Mouse (Mus musculus): ENCODE results near the gene Ece2. TPM values are rescaled to one million over a fixed set of nuclear protein-coding genes. Genes with fewer than 3 reads are reported as not detected.
A peak's percentile ranks its signal among the peaks of the same experiment; 100 is the strongest.

Gene Ece2
- polyA plus RNA-seq, 1 experiment from 2014 or later = 0.14 TPM

DNA sequence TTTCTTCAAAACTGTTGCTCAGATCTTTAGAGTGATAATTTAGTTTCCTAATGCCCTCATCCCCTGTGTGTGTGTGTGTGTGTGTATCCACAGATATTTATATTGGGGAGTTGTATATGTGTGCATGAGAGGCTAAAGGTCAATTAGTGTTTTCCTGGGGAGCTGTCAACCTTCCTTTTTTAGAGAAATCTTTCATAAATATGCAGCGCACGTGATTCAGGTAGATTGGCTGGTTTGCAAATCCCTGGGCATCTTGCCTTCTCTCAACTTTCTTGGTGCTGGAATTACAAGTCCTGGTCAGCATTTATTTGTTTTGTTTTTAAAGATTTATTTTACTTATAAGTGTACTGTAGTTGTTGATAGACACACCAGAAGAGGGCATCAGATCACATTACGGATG lies 40.7 kb downstream of the Ece2 start:
- H3K36me3 ChIP-seq (replicated peaks; ENCODE audit: insufficient read depth, low read length) = peaks cover 8% of the 10 kb centered on the region
- DNase-seq (no peak), ATAC-seq (no peak)
- H3K9ac ChIP-seq (replicated peaks) = no peak overlapping the region
- no peak overlapping the region for H3K27ac ChIP-seq (ENCODE audit: low read depth)
- 82% methylated on average over 3 of the region's 3 CpGs for WGBS (ENCODE audit: insufficient replicate concordance)
- H3K4me3 ChIP-seq (ENCODE audit: low read depth, low read length) = no peak overlapping the region
- no peak overlapping the region for H3K4me2 ChIP-seq (ENCODE audit: low read depth, low read length)
- no peaks in the 10 kb centered on the region for H3K27me3 ChIP-seq (ENCODE audit: insufficient read depth, low read length)
- H3K9me3 ChIP-seq (ENCODE audit: low read length) = no peaks in the 10 kb centered on the region
- H3K4me1 ChIP-seq (ENCODE audit: insufficient read depth) = peaks cover 21% of the 10 kb centered on the region
- TF ChIP-seq CTCF (IDR thresholded peaks at IDR 0.05; ENCODE audit: low read depth) (no peak), EP300 (IDR thresholded peaks at IDR 0.05; ENCODE audit: low read depth) (no peak)

DNA sequence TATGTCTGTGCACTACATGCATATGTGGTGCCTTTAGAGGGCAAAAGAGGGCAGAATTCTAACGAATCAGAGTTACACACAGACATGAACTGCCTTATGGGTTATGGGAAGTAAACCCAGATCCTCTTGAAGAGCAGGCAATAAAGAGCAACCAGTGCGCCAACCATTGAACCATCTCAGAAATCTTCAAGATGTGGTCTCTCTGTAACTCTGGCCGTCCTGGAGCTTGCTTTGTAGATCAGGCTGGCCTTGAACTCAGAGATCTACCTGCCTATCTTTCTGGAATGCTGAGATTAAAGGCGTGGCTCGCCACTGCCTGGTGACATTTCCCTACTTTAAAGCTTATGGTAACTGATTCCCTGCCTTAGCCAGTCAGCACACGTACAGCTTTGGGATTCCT lies 42.3 kb downstream of the Ece2 start:
- no peak for DNase-seq
- no peak overlapping the region for H3K9ac ChIP-seq (replicated peaks)
- 16% methylated on average over 6 of the region's 6 CpGs for WGBS (ENCODE audit: insufficient replicate concordance)

DNA sequence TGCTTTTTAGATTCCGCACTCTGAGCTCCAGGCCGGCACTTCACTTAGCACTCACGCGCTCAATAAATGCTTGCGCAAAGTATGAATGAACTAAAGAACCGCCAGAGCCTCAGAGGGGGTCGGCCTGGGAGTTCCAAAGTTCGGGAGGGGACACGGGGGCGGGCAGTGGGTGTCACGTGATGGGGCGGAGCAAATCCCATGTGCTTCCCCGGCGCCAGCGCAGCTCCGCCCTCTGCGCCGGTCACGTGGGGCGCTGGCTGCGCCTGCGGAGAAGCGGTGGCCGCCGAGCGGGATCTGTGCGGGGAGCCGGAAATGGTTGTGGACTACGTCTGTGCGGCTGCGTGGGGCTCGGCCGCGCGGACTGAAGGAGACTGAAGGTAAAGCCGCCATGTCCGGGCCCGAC lies 42.9 kb downstream of the Ece2 start:
- TF ChIP-seq EP300 (IDR thresholded peaks at IDR 0.05; ENCODE audit: low read depth) = no peak
- TF ChIP-seq CTCF (IDR thresholded peaks at IDR 0.05; ENCODE audit: low read depth) = no peak
- Histone ChIP-seq H3K36me3 (replicated peaks; ENCODE audit: insufficient read depth, low read length) (peaks cover 29% of the 10 kb centered on the region), H3K4me2 (ENCODE audit: low read depth, low read length) (peak overlapping the region; percentile 87), H3K9ac (replicated peaks) (peak overlapping the region; percentile 95), H3K27ac (ENCODE audit: low read depth) (peak overlapping the region; percentile 98), H3K27me3 (ENCODE audit: insufficient read depth, low read length) (no peaks in the 10 kb centered on the region), H3K4me3 (ENCODE audit: low read depth, low read length) (peak overlapping the region; percentile 92), H3K4me1 (ENCODE audit: insufficient read depth) (peaks cover 30% of the 10 kb centered on the region), H3K9me3 (ENCODE audit: low read length) (no peaks in the 10 kb centered on the region)
- WGBS (ENCODE audit: insufficient replicate concordance) = under 1% methylated on average over 25 of the region's 38 CpGs
- ATAC-seq (peak; percentile 81), DNase-seq (peak; percentile 96)

More for the DNA sequence above, 42.3 kb downstream of the Ece2 start:
- H3K9me3 ChIP-seq (ENCODE audit: low read length) = no peaks in the 10 kb centered on the region
- peaks cover 23% of the 10 kb centered on the region for H3K36me3 ChIP-seq (replicated peaks; ENCODE audit: insufficient read depth, low read length)
- H3K27me3 ChIP-seq (ENCODE audit: insufficient read depth, low read length) = no peaks in the 10 kb centered on the region
- peaks cover 25% of the 10 kb centered on the region for H3K4me1 ChIP-seq (ENCODE audit: insufficient read depth)
- no peak for TF ChIP-seq EP300 (IDR thresholded peaks at IDR 0.05; ENCODE audit: low read depth)
- TF ChIP-seq CTCF (IDR thresholded peaks at IDR 0.05; ENCODE audit: low read depth) = no peak
- ATAC-seq = no peak
- peak overlapping the region; percentile 92 for H3K4me3 ChIP-seq (ENCODE audit: low read depth, low read length)
- peak overlapping the region; percentile 58 for H3K27ac ChIP-seq (ENCODE audit: low read depth)
- H3K4me2 ChIP-seq (ENCODE audit: low read depth, low read length) = peak overlapping the region; percentile 87

DNA sequence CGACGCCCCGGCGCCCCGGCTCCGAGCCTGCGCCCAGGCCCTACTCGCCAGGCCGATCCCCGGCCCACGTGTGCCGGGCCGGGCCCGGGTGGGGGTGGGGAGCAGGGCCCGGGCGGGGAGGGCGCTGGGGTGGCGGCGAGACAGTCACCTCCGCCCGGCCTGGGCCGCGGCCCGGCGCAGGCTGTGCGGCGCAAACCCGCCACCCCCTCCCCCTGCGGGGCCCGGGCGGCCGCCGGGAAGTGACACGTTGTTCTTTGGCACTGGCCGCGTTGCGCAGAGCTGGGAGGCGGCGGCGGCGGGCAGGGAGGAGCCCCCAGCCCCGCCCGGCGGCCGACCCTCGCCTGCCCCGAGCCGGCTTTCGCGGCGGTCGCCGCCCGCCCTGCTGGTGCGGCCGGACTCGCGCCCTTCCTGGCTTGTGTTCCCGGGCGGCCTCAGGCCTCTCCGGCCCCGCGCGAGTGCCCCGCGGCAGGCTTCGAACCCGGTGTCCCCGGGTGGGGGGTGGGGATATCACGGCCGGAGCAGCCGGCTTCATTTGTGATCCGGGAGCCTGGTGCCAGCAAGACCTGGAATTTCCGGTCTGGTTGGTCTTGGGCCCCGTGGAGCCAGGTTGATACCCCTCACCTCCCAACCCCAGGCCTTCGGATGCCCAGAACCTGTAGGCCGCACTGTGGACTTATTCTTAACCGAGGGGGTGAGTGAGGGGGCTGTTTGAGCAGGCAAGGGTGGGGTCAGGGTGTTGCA lies 43.5 kb downstream of the Ece2 start:
- ATAC-seq = peak; percentile 68
- Histone ChIP-seq H3K4me2 (ENCODE audit: low read depth, low read length) (peak overlapping the region; percentile 87), H3K9me3 (ENCODE audit: low read length) (no peaks in the 10 kb centered on the region), H3K27ac (ENCODE audit: low read depth) (peak overlapping the region; percentile 98), H3K27me3 (ENCODE audit: insufficient read depth, low read length) (no peaks in the 10 kb centered on the region), H3K4me1 (ENCODE audit: insufficient read depth) (peaks cover 34% of the 10 kb centered on the region), H3K4me3 (ENCODE audit: low read depth, low read length) (peak overlapping the region; percentile 92), H3K9ac (replicated peaks) (peak overlapping the region; percentile 95), H3K36me3 (replicated peaks; ENCODE audit: insufficient read depth, low read length) (peaks cover 35% of the 10 kb centered on the region)
- under 1% methylated on average over 52 of the region's 78 CpGs for WGBS (ENCODE audit: insufficient replicate concordance)
- DNase-seq = peak; percentile 77
- TF ChIP-seq CTCF (IDR thresholded peaks at IDR 0.05; ENCODE audit: low read depth) (no peak), EP300 (IDR thresholded peaks at IDR 0.05; ENCODE audit: low read depth) (no peak)

DNA sequence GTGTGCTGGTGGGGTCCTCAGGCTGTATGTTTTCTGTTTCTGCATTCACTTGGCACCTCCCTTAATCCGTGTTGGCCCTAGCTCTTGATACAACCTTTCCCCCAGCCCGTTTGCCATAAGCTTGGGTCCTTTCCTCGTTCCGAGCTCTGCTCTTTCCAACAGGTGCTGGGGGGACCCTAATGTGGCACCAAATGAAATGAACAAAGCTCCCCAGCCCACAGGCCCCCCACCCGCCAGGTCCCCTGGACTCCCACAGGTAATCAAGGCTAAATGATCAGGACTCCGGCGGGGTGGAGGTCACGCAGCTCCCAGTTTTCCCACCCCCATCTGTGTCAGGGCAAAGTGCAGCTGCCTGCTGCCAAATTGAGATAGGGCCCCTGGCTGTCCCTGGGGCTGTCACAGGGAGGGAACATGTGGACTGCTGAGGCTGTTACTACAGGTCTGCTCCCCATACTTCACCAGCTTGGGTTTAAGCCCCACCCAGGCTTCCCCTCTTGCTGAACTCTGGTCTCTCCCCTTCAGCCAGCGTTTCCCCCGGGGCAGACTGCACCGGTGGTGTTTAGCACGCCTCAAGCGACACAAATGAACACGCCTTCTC lies 44.2 kb downstream of the Ece2 start:
- peak overlapping the region; percentile 95 for H3K9ac ChIP-seq (replicated peaks)
- TF ChIP-seq EP300 (IDR thresholded peaks at IDR 0.05; ENCODE audit: low read depth) (peak; percentile 65; the same call in 1 of the 2 replicates), CTCF (IDR thresholded peaks at IDR 0.05; ENCODE audit: low read depth) (no peak)
- peaks cover 42% of the 10 kb centered on the region for H3K36me3 ChIP-seq (replicated peaks; ENCODE audit: insufficient read depth, low read length)
- H3K4me1 ChIP-seq (ENCODE audit: insufficient read depth) = peaks cover 37% of the 10 kb centered on the region
- 2% methylated on average over 14 of the region's 14 CpGs for WGBS (ENCODE audit: insufficient replicate concordance)
- H3K4me3 ChIP-seq (ENCODE audit: low read depth, low read length) = peak overlapping the region; percentile 92
- peak overlapping the region; percentile 87 for H3K4me2 ChIP-seq (ENCODE audit: low read depth, low read length)
- ATAC-seq = peak; percentile 72
- H3K27ac ChIP-seq (ENCODE audit: low read depth) = peak overlapping the region; percentile 98
- H3K9me3 ChIP-seq (ENCODE audit: low read length) = no peaks in the 10 kb centered on the region
- peak; percentile 84 for DNase-seq
- no peaks in the 10 kb centered on the region for H3K27me3 ChIP-seq (ENCODE audit: insufficient read depth, low read length)

DNA sequence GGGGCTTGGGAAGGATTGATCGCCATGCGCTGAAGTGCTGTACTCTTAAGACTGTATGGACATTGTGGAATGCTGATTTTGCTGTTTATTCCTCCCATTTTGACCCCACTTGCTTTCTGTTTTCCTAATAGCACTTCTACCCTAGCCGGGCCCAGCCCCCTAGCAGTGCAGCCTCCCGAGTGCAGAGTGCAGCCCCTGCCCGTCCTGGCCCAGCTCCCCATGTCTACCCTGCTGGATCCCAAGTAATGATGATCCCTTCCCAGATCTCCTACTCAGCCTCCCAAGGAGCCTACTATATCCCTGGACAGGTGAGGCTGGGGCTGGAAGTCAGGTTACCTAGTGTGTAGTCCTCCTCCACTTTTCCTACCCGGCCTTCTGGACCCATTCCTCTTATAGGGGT lies 45.6 kb downstream of the Ece2 start:
- peaks cover 55% of the 10 kb centered on the region for H3K36me3 ChIP-seq (replicated peaks; ENCODE audit: insufficient read depth, low read length)
- 80% methylated on average over 6 of the region's 6 CpGs for WGBS (ENCODE audit: insufficient replicate concordance)
- peak overlapping the region; percentile 34; the same call in 1 of the 2 replicates for H3K27ac ChIP-seq (ENCODE audit: low read depth)
- no peaks in the 10 kb centered on the region for H3K27me3 ChIP-seq (ENCODE audit: insufficient read depth, low read length)
- no peak for ATAC-seq
- peaks cover 37% of the 10 kb centered on the region for H3K4me1 ChIP-seq (ENCODE audit: insufficient read depth)
- peak overlapping the region; percentile 48 for H3K9ac ChIP-seq (replicated peaks)
- peak overlapping the region; percentile 92; the same call in 1 of the 2 replicates for H3K4me3 ChIP-seq (ENCODE audit: low read depth, low read length)
- peak overlapping the region; percentile 87 for H3K4me2 ChIP-seq (ENCODE audit: low read depth, low read length)
- DNase-seq = no peak
- TF ChIP-seq EP300 (IDR thresholded peaks at IDR 0.05; ENCODE audit: low read depth) (no peak), CTCF (IDR thresholded peaks at IDR 0.05; ENCODE audit: low read depth) (no peak)
- no peaks in the 10 kb centered on the region for H3K9me3 ChIP-seq (ENCODE audit: low read length)

All from liver, postnatal 0 days (tissue).